Mouse (Mus musculus) kidney, postnatal 14 days (tissue): ENCODE data around the gene Olfml2a.

ENCODE experiments used
- DNase-seq: peaks from one replicate; pipeline ENCODE4 v3.0.0; 2022; ENCODE audit warnings: mixed read lengths

Gene Olfml2a

DNA sequence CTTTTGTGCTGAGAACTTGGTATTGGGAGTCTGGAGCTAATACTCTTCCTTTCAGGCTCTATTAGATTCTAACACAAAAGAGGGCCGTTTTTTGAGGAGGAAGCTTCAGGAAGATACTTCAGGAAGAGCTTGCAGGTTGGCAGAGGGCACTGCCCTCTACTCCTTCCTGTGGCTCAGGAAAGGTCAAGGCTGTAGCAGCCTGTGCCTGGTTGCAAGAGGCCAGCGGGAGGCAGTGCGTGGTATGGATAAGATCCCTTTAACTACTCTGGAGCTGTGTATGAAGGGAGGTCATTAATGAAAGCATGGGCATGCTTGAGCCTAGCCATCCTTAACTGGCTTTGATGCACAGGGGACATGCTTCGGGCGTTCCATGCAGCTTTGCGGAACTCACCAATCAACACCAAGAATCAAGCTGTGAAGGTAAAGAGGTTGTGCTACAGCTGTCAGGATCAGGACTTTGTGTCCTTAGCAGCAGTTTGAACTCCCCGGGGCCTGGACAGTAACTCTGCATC, 81.0 kb downstream of the Olfml2a start:
- DNase-seq: no peak
